Mouse (Mus musculus) gonadal fat pad, adult 2 months (tissue): Measurements from ENCODE around the gene Slc6a1. TPM values are rescaled to one million over a fixed set of nuclear protein-coding genes. Genes with fewer than 3 reads are reported as not detected.
"Not testable (repeated sequence)": the region's sequence is repeated elsewhere in the genome, so short reads cannot be mapped to it uniquely, and the experiment has no call there.

Experiments
- DNase-seq: peaks from one replicate; pipeline ENCODE4 v3.0.0-alpha.2; 2012; ENCODE audit warnings: low read depth
- polyA plus RNA-seq: library from polyadenylated mRNA; depleted of rRNA; stranded (reverse); fragments of >200 nt; gene quantifications from 2 replicates; pipeline ENCODE4 v1.2.3, GENCODE M21; 2012

Gene Slc6a1
- polyA plus RNA-seq, 1 experiment = 0.12 TPM

DNA sequence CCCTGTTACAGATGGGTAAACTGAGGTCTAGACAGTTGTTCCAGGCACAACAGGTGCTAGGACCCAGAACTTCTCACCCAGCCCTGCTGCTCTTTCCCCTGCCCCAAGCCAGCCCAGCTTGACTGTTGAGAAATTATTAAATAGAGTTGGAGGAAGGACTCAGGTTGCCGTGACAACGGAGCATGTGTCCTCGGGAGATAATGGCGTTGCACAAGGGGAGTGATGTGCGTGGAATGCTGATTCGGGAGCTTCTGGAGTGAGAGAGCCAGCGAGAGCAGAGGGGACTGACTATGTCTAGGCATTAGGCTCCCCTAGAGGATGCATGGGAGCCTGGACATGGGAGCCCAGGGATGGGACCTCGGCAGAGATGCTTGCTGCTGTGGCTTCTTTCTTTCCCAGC lies 7.7 kb downstream of the Slc6a1 start:
- no peak for DNase-seq

DNA sequence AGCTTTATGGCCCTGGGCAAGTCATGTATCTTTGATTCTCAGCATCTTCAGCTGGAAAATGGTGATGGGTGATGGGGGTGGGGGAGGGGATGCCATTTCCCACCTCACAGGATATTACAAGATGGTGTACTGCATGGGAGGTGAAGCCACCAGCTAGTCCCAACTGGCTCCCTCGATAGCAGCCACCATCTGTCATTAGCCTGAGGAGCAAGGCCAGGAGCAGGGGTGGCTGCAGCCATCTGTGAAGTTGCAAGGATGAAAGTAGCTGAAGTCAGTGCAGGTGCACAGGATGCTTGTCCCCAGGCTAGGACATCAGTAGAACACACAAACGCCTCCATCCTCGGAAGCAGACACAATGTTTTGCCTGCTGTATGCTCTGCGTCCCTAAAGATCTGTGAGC lies 8.5 kb downstream of the Slc6a1 start:
- DNase-seq = no peak

DNA sequence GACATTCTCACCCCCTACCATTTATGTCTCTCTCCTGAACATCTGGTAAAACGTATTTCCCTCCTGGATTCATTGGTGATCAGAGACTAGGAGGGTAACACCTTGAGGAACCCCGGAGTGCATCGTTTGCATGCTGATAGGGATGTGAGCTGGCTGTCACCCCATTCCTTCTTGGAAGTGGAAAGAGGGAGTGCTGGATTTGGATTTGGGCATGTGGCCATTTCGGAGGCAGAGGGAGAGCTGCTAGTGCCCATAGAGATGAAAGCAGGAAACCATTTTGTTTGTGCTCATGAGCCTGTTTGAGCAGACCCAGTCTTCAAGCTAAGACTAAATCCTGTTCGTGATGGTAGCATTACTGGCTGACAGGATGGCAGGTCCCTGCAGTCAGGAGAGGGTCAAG lies 9.0 kb downstream of the Slc6a1 start:
- no peak for DNase-seq

DNA sequence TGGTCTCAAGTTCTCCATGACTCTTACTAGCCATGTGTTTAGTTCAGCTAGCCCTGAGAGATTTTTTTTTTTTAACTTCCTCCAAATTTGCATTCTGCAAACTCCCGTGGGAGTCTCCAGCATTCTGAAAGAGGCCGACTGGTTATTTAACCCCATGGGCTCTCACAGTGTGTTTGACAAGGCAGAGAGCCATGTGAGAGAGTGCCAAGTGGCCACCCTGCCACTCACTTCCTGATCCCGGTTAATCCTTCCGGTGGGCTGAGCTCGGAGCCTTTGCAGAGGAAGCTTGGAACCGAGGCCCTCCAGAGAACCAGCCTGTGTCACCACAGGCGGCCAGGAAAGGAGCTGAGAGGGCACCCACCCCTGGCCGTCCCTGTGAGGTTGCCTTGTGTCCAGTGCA lies 11.1 kb downstream of the Slc6a1 start:
- DNase-seq = no peak

DNA sequence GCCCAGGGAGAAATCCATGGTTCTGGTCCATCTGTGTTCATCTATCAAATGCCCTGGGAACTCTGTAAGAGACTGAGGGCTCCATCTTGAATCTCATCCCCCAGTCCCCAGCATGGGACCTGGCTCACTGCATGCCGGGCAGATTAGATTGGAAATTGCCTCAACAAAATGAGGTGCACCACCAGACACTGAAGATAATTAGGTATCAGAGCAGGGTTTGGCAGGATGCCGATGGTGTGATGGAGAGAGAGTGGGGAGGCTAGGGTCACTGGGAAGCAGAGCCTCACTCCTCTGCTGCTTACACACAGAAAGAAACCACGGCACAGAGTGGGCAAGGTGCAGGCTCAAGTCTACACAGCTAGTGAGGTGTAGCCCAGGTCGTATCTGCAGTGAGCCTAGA lies 12.7 kb downstream of the Slc6a1 start:
- DNase-seq = no peak

DNA sequence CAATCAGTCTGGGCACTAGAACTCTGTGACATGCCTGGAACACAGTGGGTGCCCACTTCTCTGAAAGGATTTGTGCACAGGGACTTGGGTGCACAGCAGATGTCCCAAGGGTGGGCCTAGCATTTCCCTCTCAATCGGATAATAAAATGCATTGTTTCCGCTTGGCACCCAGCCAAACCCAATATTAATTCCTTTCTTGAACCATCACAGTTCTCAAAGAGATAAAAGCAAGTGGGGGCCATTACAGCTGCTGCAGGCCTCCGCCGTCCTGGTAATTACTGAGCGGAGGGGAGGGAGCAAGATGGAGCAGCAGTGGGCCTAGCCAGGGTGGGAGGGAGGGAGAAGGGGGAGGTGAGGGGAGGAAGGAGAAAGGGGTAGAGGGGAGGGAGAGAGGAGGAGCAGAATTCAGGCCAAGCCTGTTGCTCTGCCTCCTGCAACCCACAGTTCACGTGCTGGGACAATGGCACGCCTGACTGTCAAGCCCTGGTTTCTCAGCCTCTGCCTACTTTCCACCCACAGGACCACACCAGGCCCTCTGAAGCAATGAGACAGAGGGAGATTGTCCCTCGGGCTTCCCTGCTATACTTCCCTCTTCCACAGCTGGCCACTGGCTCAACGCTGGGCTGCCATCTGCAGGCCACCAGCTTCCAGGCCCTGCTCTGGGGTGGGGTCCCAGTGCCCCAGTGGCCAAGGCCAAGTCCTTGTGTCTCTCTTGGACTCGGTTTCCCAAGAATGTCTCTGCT lies 15.0 kb downstream of the Slc6a1 start:
- no peak for DNase-seq

DNA sequence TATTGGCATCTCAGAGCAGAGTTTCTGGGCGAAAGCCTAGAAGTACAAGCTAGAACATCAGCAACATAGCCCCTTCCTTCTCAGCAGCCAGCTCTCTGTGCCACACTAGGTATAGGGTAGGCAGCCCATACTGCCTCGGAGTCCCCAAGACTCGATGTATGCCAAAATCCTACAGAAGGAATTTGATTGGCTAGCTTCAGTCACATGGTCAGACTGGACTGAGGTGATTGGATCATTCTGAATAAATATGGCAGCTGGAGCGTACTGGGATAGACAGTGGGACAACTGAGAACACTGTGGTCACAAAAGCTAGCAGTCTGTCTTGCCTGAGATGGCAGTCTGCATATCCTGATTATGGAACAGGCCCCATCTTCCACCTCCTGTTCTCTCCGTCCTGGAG lies 17.3 kb downstream of the Slc6a1 start:
- no peak for DNase-seq

DNA sequence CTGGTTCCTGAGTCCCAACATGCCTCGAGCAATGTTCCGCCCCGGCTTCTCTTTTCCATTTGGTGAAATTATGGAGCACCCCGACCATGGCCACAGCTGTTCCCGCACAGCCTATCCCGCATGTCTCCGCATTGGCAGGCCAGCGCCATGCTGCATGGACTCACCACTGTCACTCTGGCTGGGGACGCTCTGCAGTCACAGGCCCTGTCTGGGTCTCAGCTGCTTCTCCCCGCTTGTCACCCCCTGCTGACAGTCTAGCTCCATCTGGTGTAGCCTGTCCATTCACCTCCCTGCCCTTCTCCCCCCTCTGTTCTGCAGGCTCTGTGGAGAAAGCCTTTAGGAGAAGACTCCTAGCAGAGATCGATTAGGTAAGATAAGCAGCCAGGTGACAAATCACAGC lies 18.3 kb downstream of the Slc6a1 start:
- no peak for DNase-seq

DNA sequence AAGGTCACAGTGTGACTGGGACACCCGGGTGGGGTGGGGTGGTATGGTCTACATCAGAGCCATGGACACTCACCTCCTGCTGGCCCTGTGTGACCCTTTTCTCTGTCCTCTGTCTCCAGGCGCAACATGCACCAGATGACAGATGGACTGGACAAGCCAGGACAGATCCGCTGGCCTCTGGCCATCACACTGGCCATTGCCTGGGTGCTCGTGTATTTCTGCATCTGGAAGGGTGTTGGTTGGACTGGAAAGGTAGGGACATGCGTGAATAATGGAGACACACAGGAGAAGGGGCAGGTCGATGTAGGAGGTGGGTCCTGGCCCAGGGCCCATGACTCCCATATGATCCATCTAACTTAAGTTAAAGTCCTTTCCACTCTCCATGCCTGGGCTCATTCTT lies 22.2 kb downstream of the Slc6a1 start:
- no peak for DNase-seq

DNA sequence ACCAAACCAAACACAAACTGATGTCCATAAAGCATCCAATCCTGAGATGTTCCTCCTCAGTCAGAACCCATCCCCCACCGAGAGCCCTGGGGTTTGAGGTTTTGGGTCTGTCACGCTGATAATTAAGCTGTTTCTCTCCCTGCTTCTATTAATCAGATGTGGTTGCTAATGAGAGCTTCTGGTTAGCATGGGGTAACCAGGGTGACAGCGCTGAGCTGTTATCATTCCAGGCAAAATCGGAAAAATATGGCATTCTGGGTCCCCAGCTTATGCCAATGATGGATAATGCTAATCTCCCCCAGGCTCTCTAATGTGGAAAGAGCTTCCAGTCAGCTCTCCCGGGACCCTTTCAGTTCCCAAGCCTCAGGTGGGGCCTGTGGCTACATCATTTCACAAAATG lies 38.1 kb downstream of the Slc6a1 start:
- no peak for DNase-seq

DNA sequence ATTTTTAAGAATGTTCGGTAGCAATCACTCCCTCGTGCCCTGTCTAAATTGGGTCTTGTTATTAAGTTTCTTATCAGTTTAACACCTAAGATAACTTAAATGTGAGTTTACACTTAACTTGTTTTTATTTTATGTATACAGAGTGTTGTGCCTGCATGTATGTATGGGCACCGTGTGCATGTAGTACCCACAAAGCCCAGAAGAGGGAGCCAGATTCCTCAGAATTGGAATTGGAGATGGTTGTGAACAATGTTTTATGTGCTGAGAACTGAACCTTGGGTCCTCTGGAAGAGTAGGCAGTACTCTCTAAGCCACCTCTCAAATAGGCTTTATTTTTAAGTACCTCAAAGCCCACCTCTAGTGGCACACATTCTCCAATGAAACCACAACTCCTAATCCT lies 38.7 kb downstream of the Slc6a1 start:
- DNase-seq = no peak

DNA sequence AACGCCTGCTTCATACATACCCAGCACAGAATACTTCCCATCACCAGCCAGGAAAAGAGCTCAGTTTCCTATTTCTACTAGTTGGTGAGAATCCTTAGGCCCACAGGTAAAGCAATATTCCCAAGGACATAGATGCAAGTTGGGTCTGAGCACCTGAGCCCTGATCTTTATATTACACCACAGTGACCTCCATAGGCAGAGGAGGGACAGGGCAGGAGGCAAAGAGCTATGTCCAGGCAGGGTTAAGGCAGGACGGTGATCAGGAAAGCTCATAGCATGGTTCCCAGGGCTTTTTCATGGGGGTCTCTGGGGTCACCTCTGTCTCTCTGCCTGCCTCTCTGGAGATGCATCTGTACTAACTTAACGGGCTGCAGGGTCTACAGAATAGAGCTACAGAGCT lies 40.5 kb downstream of the Slc6a1 start:
- DNase-seq = no peak

DNA sequence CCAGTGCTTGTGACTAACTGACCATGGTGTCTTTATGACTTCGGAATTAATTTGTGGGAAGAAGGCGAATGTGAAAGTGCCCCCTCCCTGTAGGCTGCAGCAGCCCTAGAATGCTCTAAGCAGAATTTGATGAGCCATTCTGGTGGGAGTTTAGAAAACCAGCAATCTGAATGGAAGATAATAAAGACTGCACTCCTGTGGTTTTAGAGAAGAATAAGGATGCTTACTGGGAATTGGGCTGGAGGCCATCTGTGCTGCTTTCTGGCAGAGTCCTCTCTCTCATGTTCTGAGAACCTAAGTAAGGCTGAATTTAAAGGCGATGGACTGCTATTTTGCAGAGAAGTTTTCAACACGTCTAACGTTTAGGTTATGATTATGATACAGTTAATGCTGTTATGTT lies 42.4 kb downstream of the Slc6a1 start:
- DNase-seq = no peak

DNA sequence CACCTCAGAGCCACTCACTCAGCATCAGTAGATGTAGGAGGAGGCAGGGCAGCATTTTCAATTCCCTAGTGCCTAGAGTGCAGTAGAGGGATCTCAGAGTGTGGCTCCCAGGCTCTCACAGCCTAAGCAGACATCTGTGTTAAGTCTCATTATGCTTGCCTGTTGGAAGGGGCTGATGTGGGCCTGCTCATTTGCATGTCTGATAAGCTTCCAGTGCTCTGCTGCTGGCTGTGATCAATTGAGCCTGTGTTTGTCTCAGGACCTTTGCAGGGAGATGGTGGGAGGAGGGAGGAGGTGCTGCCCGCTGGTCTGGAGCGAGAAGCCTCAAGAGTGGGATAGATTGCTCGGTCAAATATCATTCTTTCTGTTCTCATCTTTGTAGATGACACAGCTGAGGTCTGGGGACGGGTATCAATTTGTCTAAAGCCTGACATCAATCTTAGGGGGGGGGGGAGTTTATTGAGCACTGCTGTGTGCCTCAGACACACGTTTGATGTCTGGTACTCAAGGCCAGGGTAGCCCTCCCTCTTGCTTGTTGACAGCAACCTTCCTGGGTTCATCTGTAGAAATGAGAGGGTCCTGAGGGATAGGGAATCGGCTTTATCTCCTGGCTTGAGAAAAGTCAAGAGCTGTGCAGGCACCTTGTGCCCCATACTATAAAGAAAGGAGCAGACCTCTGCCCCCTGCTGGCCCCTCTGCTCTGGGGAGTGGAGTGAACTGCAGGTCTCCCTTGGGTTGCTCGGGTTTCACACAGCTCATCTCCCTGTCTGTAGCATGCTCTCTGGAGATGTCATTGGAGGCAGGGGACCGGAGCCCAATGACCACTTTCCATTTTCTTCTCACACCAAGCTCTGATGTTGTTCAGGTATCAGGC lies 47.4 kb downstream of the Slc6a1 start:
- no peak for DNase-seq

DNA sequence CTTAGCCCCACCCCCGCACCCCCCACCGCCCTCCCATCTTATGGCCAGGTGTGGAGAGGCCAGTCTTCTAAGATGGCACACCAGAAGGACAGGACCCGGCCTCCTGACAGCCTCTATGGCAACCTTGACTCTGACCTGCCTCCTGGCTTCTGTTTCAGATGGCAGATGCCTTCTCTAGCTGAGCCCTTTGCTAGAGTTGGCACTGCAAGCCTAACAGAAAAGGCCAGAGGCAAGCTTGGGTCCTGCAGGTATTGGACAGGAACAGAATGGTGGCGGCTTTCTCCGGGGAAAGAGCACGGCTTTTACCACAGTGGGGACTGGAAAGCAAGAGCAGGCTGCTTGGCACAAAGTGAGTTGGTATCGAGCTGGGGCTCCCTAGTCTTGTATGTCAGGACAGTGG lies 49.5 kb downstream of the Slc6a1 start:
- DNase-seq = no peak

DNA sequence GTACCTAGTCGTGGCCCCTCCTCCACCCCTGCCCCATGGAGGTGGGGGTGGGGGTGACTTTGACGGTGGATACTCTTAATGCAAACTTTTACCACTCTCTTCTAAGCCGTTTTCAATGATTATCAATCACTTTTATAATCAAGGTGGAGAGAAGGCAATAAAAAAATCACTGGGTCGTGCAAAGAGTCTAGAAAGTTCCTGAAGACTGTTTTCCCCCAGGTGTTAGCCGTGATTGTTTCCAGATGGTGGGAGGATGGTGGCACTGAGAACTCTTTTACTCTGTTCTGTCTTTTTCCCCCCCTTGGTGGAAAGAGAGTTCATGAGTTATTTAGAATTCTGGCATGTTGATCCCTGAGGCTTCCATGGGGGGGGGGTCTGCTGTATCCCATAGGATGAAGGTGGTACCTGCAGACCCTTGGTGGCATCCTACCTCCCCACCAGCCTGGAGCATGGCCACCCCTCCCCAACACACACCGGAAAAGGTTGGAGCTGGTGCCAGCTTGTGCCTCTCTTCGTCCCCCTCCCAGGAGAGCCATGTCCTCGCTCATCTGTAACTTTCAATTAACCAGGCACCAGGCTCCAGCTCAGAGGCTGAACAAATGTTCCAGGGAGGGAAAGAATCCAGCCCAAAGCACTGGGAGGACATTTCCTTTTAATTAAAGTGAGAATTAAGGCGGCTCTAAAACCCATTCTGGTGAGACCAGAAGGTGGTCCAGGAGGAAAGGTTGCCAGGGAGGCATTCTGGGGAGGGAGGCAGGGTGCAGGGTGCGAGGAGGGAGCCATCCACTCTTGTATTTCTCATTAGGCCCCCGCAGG lies 53.9 kb downstream of the Slc6a1 start:
- DNase-seq = no peak

DNA sequence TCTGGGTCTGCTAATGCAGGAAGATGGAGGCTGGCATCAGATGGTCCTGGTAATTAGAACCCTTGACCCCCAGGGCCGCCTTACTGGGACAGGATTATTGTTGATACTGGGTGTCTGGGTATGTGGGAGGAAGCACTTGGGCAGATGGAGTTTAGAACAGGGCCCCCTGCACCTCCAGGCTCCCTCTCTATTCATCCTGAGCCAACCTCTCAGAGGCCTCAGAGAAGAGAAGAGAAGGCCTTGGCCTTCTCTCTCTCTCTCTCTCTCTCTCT lies 54.4 kb downstream of the Slc6a1 start:
- DNase-seq = no peak

DNA sequence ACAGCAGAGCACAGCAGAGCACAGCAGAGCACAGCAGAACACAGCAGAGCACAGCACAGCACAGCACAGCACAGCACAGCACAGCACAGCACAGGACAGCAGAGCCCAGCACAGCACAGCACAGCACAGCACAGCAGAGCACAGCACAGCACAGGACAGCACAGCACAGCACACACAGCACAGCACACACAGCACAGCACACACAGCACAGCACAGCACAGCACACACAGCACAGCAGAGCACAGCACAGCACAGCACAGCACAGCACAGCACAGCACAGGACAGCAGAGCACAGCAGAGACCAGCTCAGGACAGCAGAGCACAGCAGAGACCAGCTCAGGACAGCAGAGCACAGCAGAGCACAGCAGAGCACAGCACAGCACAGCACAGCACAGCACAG lies 58.9 kb downstream of the Slc6a1 start:
- DNase-seq = not testable (repeated sequence)

DNA sequence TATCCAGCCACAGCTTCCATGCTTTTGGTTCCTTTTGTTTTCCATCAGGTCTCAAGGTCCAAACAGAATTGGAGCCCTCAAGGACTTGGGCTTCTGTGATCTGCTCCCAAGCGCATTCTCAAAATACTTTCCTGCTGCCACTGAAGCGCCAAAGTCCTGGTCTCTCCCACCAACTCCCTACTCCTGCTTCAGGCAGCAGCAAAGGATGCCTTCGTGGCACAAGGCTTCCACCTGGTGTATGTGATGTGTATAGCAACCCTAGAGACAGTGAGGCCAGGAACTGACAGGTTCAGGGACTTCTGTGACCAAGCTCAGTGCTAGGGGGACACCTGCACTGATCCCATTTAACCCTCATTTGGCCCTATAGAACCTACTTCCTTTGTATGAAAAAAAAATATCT lies 61.3 kb downstream of the Slc6a1 start:
- DNase-seq = no peak

DNA sequence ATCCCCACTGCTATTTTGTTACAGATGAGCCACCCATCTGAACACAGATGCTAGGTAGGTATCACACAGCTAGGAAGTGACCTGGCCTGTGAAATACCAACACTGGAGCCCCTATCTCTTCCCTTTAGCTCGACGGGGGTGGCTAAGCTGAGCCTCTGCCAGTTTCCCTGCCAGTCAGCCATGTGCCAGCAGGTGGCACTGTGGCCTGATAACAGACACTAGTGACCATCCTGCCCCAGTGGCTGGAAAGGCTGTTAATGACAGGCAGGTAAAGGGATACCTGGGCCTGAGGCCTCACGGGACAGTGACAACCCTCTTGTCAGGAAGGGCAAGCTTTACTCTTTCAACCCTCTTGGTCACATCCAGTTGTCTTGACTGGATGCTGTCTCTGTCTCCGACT lies 62.7 kb downstream of the Slc6a1 start:
- no peak for DNase-seq

DNA sequence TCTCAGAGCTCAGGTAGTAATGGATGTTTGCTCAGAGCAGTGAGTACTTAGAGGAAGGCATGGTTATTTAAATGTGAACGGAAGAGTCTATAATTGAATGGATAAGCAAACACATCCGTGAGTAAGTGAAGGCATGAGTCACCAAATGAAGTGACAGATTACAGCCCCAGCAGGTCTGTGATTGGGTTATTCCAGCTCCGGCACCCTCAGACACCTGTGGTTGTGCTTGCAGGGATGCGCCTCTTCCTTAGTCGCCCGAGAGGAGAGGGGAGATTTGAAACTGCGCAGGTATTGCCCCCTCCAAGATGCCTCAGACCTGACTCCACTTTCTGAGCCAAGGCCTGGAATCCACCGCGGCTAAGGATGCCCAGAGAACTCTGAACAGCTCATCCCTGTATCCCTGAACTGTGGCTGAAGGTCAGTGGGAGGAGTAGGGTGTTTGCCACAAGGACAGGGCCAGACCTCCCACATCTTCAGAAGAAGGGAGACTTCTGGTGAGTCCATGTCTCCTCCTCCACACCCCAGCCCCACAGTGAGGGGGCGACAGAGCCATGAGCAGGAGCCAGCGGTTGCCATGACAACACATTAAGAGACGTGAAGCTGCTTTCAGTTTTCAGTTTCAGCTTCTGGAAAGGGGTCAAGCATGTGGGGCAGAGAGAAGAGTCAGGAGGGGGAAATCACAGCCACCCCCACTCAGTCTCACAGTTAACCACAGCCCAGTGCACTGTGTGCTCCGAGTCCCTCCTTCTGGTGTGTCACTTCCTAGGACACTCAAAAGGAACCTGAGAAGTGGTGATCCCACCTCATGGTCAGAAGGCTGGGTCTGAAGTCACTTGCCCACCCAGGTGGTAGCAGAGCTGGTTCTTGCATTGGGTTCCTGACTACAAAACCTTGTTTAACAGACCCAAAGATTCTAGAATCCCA lies 65.7 kb downstream of the Slc6a1 start:
- no peak for DNase-seq

DNA sequence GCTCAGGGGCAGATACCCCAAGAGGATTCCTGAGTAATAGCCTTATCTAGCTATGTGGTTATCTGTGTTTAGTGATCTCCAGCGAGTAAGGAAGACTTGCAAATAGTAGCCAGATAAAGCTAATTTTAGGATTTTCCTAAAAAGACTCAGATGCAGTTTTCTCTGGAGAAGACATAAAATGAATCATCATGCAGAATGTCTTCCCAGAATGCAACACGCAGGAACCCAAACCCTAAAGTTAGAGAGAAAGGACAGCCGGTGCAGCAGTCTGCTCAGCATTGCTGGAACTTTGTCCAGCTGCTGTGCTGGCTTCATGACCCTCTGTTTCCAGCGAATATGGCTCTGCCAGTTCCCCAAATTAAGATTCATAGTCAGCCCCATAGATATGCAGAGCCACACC lies 72.2 kb downstream of the Slc6a1 start:
- no peak for DNase-seq
